Mouse (Mus musculus) layer of hippocampus, adult 18-20 months (tissue): ENCODE measurements at regions not wholly inside any gene's neighbourhood (a gene's known extent, or its start where the extent isn't known, plus 50 kb on each side); places are given as distances from the start of the nearest gene placed in this dataset.

ENCODE experiments used
- DNase-seq, 2 experiments: peaks; one replicate each; pipeline ENCODE4 v3.0.0; 2022; ENCODE audit warnings: low spot score in 2 of 2

- DNase-seq = peak; percentile 65 to 72
These were observed 288.5 kb downstream of the Ptpru start for GRCm38 (mm10) chr4:131549581-131549980.

GRCm38 (mm10) chr4:131558513-131558912 lies 279.6 kb downstream of the Ptpru start:
- no peak for DNase-seq

- no peak for DNase-seq
These were observed 274.2 kb downstream of the Ptpru start for GRCm38 (mm10) chr4:131563851-131564250.

GRCm38 (mm10) chr4:131565203-131565602 lies 272.9 kb downstream of the Ptpru start:
- DNase-seq = no peak

DNA sequence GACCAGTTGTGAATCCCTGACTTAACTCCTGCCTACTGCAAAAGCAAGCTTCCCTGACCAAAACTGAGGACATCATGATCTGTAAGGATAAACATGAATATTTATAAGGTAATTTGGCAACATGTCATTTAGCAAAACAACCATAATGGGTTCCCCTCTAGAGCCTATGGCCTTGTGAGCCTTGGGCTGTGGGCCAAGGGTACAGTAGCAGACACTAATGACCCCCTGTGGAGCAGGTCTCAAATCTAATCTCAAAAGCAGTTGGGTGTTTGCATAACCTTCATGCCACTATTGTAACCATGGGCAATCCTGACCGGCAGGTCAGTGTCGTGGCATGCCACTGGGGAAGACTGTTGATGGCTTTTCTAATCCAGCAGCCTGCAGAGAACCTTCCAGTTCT lies 270.8 kb downstream of the Ptpru start:
- no peak for DNase-seq

DNA sequence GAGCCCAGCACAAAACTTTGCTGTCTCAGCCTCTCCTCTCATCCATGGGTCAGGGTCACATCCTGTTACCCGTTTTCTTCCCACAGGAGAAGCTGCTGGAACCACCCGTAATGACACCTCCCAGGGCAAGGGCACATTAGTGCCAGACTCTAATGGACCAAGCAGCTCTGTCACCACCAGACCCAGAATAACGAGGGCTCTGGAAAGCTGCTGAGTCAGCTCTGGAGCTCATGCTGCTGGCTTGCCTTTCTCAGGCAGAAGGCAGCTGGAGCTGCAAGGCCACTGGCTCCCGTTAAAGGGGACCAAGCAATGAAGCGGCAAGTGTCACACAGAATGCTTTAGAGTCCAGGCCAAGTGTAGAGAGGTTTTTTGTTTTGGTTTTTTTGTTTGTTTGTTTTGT lies 268.9 kb downstream of the Ptpru start:
- DNase-seq = no peak

GRCm38 (mm10) chr4:131577571-131577970 lies 260.5 kb downstream of the Ptpru start:
- peak in 1 of 2 experiments; percentile 8 for DNase-seq

- no peak for DNase-seq
These were observed 252.1 kb downstream of the Ptpru start for GRCm38 (mm10) chr4:131585946-131586345.

DNA sequence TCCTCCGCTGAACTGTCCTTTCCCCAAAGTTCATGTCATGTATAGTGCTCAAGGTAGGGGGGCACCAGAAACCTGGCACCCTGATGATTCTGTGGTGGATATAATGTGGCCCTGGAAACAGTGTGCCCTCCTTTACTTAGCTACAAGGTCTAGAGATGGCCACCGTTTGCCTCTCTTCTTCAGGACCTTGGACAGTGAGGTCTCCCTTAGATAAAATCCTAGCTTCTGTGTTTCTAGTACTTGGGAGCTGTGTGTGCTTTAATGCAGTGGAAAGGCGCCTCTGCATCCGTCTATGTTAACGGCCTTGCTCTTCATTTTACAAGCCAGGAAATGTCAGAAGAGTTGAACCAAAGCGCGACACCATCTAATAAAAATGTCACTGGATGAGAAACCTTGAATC lies 250.6 kb downstream of the Ptpru start:
- DNase-seq = no peak

- DNase-seq = no peak
These were observed 248.0 kb downstream of the Ptpru start for GRCm38 (mm10) chr4:131590136-131590535.

GRCm38 (mm10) chr4:131591456-131591855 lies 246.6 kb downstream of the Ptpru start:
- DNase-seq = no peak

- DNase-seq = peak in 1 of 2 experiments; percentile 40
These were observed 240.1 kb downstream of the Ptpru start for GRCm38 (mm10) chr4:131597996-131598395.

- no peak for DNase-seq
These were observed 223.7 kb downstream of the Ptpru start for GRCm38 (mm10) chr4:131614434-131614833.

- peak; percentile 17 to 33 for DNase-seq
These were observed 222.5 kb downstream of the Ptpru start for GRCm38 (mm10) chr4:131615587-131615986.

GRCm38 (mm10) chr4:131638105-131638504 lies 200.0 kb downstream of the Ptpru start:
- no peak for DNase-seq

DNA sequence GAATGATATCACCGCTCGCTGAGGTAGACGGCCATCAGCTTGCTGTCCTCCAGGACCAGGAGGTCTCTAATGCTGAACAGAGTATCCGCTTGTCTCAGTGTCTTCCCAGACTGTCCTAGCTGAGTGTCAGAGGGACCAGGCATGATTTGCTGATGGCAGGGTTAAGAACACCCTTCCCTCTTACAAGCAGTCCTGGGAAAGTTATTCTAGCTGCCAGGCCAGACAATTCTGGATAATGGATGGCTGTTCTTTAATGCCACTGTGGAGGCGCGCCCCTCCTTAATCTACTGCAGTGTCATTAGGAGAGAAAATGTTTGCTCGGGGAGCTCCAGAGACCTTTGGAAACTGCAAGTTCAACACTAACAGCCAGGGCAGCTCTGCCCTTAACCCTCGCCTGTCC lies 182.1 kb downstream of the Ptpru start:
- no peak for DNase-seq

DNA sequence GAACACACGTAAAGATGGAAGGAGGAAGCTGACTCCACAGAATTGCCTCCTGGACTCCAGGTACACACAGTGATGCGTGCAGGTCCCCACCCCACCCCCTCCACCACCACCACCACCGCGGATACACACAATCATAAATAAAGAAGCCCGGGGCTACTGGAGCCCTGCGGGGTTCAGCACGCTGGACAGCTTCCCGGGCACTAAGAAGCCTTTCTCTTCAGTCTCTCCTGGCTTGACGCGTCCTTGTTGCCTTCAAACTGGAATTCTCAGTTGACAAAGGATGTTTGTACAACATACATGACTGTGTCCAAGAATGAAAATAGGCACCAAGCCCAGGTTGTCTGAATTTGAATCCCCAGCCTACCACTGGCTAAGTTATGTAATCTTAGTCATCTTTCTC lies 180.2 kb downstream of the Ptpru start:
- DNase-seq = no peak

- no peak for DNase-seq
These were observed 177.2 kb downstream of the Ptpru start for GRCm38 (mm10) chr4:131660931-131661330.

DNA sequence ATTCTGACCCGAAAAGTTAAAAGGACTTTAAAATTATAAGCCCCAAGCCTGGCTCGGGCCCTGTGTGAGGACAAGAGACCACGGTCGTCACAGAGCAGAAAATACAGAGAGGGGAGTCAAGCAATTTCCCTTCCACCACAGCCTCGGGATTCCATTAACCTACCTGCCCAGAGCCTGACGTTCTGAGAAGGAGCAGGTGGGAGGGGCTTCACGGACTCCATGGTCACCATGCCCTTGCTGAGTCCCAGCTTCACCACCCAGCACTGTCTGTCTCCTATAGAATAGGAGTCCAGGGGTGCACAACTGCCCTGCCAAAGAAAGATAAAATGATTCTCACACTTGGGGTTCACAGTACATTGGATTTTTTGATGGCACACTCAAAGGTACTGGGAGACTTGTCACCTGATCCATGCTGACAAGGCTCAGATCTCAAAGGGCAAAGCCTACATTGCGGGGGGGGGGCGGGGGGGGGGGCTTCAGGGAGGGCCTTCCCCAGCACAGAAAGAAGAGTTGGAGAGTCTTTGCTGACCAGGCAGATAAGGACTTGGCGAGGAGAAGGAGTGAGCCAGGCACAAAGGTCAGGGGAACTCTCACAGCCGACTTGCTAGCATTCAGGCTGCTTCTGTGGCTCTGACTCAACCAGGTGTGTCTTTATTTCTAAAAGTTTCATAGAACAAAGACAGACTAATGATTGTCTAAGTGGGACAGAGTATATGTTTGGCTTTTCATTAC lies 166.1 kb downstream of the Ptpru start:
- no peak for DNase-seq

GRCm38 (mm10) chr4:131677966-131678365 lies 160.1 kb downstream of the Ptpru start:
- no peak for DNase-seq

DNA sequence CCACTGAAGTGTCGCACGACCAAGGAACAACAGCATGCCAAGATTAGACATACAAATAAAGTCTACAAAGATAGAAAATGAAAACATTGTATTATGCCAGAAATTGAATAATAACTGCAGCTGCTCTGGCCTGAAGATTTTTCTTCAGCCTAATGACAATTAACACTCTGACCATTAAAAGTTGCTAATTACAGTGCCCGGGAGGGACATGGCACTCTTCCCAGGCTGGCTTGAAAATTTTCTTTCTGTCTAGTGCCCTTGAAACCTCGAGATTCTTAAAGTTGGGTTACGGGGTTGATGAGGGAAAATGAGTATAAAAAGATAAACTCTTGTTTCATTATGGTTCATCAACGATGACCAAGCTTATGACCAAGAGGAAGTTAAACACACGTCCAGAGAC lies 154.9 kb downstream of the Ptpru start:
- no peak for DNase-seq

- no peak for DNase-seq
These were observed 152.5 kb downstream of the Ptpru start for GRCm38 (mm10) chr4:131685544-131685943.

DNA sequence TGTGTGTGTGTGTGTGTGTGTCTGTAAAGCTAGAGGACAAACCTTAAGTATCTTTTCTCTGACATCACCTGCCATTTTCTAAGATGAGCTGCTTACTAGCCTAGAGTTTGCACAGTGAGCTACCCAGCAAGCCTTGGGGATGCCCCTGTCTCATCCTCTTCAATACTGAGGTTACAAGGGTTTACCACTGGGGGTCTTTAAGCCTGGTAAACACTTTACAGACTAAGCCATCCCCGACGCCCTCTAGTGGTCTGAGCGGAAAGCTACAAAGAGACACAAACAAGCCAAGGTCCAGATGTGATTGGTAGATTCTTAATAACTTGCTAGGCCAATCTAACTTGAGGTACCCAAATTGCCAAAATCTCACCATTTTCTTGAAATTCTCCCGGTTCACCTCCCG lies 143.9 kb downstream of the Ptpru start:
- no peak for DNase-seq
